Mouse (Mus musculus) embryonic facial prominence, embryonic 10.5 days (tissue): ENCODE measurements around the gene Acot5. TPM values are rescaled to one million over a fixed set of nuclear protein-coding genes. Genes with fewer than 3 reads are reported as not detected.
A peak's percentile ranks its signal among the peaks of the same experiment; 100 is the strongest.
"Not testable (repeated sequence)": the region's sequence is repeated elsewhere in the genome, so short reads cannot be mapped to it uniquely, and the experiment has no call there.

Source experiments
- DNase-seq: peaks from one replicate; pipeline ENCODE4 v3.0.0-alpha.2; 2017; ENCODE audit warnings: low spot score
- H3K27ac ChIP-seq: fragments of 300-500 bp; sonication (generic); replicated peaks from 2 replicates; pipeline ENCODE4 v1.5.1; 2016; ENCODE audit warnings: mild to moderate bottlenecking
- H3K27me3 ChIP-seq: fragments of 300-500 bp; sonication (generic); replicated peaks from 2 replicates; pipeline ENCODE4 v1.6.1; 2016; ENCODE audit warnings: low read depth, mild to moderate bottlenecking; ENCODE audit not compliant: poor library complexity, severe bottlenecking
- H3K36me3 ChIP-seq: fragments of 300-500 bp; sonication (generic); replicated peaks from 2 replicates; pipeline ENCODE4 v1.6.1; 2016; ENCODE audit warnings: mild to moderate bottlenecking, moderate library complexity
- H3K4me1 ChIP-seq: fragments of 300-500 bp; sonication (generic); 2 replicates; pipeline ENCODE4 v1.6.1; 2016
- H3K4me3 ChIP-seq: fragments of 300-500 bp; sonication (generic); 2 replicates; pipeline ENCODE4 v1.5.1; 2016; ENCODE audit warnings: mild to moderate bottlenecking, moderate library complexity
- H3K9me3 ChIP-seq: fragments of 300-500 bp; sonication (generic); 2 replicates; pipeline ENCODE4 v1.6.1; 2016; ENCODE audit warnings: mild to moderate bottlenecking
- whole genome bisulfite sequencing: fragments of 180-500 bp; shearing (Covaris S2); methylation state at CpG from one replicate; pipeline ENCODE4 v1.1.7; 2016; 5-methylcytosine and 5-hydroxymethylcytosine counted together
- polyA plus RNA-seq: library from polyadenylated mRNA; unstranded; fragments of >200 nt; fragmentation: Nextera tagmentation; extraction: Ambion mirVana; gene quantifications from 2 replicates; pipeline ENCODE4 v1.2.1, GENCODE M21; 2016

Gene Acot5
- polyA plus RNA-seq, result not detected in 2 replicates

- Histone ChIP-seq H3K27ac (no peak within 1 kb of the TSS), H3K4me1 (peaks cover 9% of the 10 kb centered on the region; the same call in 1 of the 2 replicates), H3K4me3 (peak within 1 kb of the TSS; percentile 54), H3K9me3 (no peaks in the 10 kb centered on the region), H3K36me3 (no peaks in the 10 kb centered on the region), H3K27me3 (peaks cover 55% of the 10 kb centered on the region)
- DNase-seq, result no peak
- WGBS, result 55% methylated on average over 9 of the region's 9 CpGs
Measured at GRCm38 (mm10) chr12:84068986-84069385, at the start of gene Acot5. TSS of gene Acot5 (plus strand) at chr12:84069325.

- 84% methylated on average over 7 of the region's 7 CpGs for WGBS
- not testable (repeated sequence) for H3K9me3 ChIP-seq, DNase-seq, H3K4me1 ChIP-seq, H3K27me3 ChIP-seq, H3K4me3 ChIP-seq, H3K27ac ChIP-seq
- H3K36me3 ChIP-seq, result peaks cover 12% of the 10 kb centered on the region
Measured at GRCm38 (mm10) chr12:84020528-84020927, 48.6 kb upstream of the Acot5 start.

- not testable (repeated sequence) for DNase-seq, H3K36me3 ChIP-seq, H3K4me3 ChIP-seq, H3K27me3 ChIP-seq, H3K4me1 ChIP-seq, H3K9me3 ChIP-seq, H3K27ac ChIP-seq
- WGBS, result 89% methylated on average over 4 of the region's 4 CpGs
Measured at GRCm38 (mm10) chr12:84022266-84022665, 46.9 kb upstream of the Acot5 start.

- 78% methylated on average over 9 of the region's 9 CpGs for WGBS
- no peaks in the 10 kb centered on the region; the same call in 1 of the 2 replicates for H3K36me3 ChIP-seq
- no peak for DNase-seq
- no peak overlapping the region for H3K4me3 ChIP-seq
- no peaks in the 10 kb centered on the region for H3K4me1 ChIP-seq
- H3K27me3 ChIP-seq, result no peaks in the 10 kb centered on the region
- no peaks in the 10 kb centered on the region for H3K9me3 ChIP-seq
- no peak overlapping the region for H3K27ac ChIP-seq
Measured at GRCm38 (mm10) chr12:84023052-84023745, 45.9 kb upstream of the Acot5 start.

- Histone ChIP-seq H3K36me3 (no peaks in the 10 kb centered on the region), H3K27ac (no peak overlapping the region), H3K4me1 (no peaks in the 10 kb centered on the region), H3K27me3 (no peaks in the 10 kb centered on the region), H3K9me3 (no peaks in the 10 kb centered on the region), H3K4me3 (no peak overlapping the region)
- WGBS, result 93% methylated on average over 7 of the region's 7 CpGs
- DNase-seq, result no peak
Measured at GRCm38 (mm10) chr12:84025888-84026287, 43.2 kb upstream of the Acot5 start.

GRCm38 (mm10) chr12:84028328-84028727, 40.8 kb upstream of the Acot5 start:
- not testable (repeated sequence) for H3K27ac ChIP-seq, DNase-seq, H3K9me3 ChIP-seq, H3K4me3 ChIP-seq, H3K36me3 ChIP-seq, H3K27me3 ChIP-seq, H3K4me1 ChIP-seq
- 43% methylated on average over 3 of the region's 3 CpGs for WGBS

GRCm38 (mm10) chr12:84029043-84029442, 40.1 kb upstream of the Acot5 start:
- H3K4me1 ChIP-seq, result not testable (repeated sequence)

GRCm38 (mm10) chr12:84030659-84031332, 38.3 kb upstream of the Acot5 start:
- Histone ChIP-seq H3K36me3 (no peaks in the 10 kb centered on the region), H3K4me3 (no peak overlapping the region), H3K27me3 (no peaks in the 10 kb centered on the region), H3K4me1 (no peaks in the 10 kb centered on the region), H3K27ac (no peak overlapping the region), H3K9me3 (no peaks in the 10 kb centered on the region)
- DNase-seq, result peak; percentile 63
- 79% methylated on average over 4 of the region's 4 CpGs for WGBS

More at GRCm38 (mm10) chr12:84029043-84029442, 40.1 kb upstream of the Acot5 start:
- H3K4me3 ChIP-seq, H3K27me3 ChIP-seq, H3K27ac ChIP-seq, H3K9me3 ChIP-seq, H3K36me3 ChIP-seq, DNase-seq: not testable (repeated sequence)
- 80% methylated on average over 1 of the region's 1 CpGs for WGBS

- no peak for DNase-seq
- Histone ChIP-seq H3K27me3 (peaks cover 10% of the 10 kb centered on the region), H3K4me1 (no peaks in the 10 kb centered on the region; the same call in 1 of the 2 replicates), H3K4me3 (no peak overlapping the region), H3K9me3 (no peaks in the 10 kb centered on the region), H3K27ac (no peak overlapping the region), H3K36me3 (no peaks in the 10 kb centered on the region)
- 92% methylated on average over 4 of the region's 4 CpGs for WGBS
Measured at GRCm38 (mm10) chr12:84032854-84033253, 36.3 kb upstream of the Acot5 start.

GRCm38 (mm10) chr12:84033302-84033701, 35.8 kb upstream of the Acot5 start:
- H3K27me3 ChIP-seq, H3K36me3 ChIP-seq: not testable (repeated sequence)
- 86% methylated on average over 2 of the region's 2 CpGs for WGBS

GRCm38 (mm10) chr12:84034108-84034507, 35.0 kb upstream of the Acot5 start:
- H3K4me3 ChIP-seq, result no peak overlapping the region
- no peaks in the 10 kb centered on the region for H3K36me3 ChIP-seq
- H3K9me3 ChIP-seq, result no peaks in the 10 kb centered on the region
- no peak overlapping the region for H3K27ac ChIP-seq
- no peak for DNase-seq
- peaks cover 10% of the 10 kb centered on the region for H3K27me3 ChIP-seq
- WGBS, result 80% methylated on average over 4 of the region's 4 CpGs
- H3K4me1 ChIP-seq, result peaks cover 3% of the 10 kb centered on the region; the same call in 1 of the 2 replicates

More at GRCm38 (mm10) chr12:84033302-84033701, 35.8 kb upstream of the Acot5 start:
- not testable (repeated sequence) for H3K4me1 ChIP-seq, H3K9me3 ChIP-seq, DNase-seq, H3K27ac ChIP-seq, H3K4me3 ChIP-seq

GRCm38 (mm10) chr12:84038241-84038640, 30.9 kb upstream of the Acot5 start, which contains the start of gene Acot4:
TSS of gene Acot4 (plus strand) at chr12:84038379.
- Histone ChIP-seq H3K27ac (peak within 1 kb of the TSS; percentile 70), H3K4me3 (peak within 1 kb of the TSS; percentile 59), H3K9me3 (peaks cover 13% of the 10 kb centered on the region; the same call in 1 of the 2 replicates)
- H3K36me3 ChIP-seq, H3K4me1 ChIP-seq, H3K27me3 ChIP-seq: not testable (repeated sequence)
- DNase-seq, result peak; percentile 40
- WGBS, result 10% methylated on average over 32 of the region's 32 CpGs

- peaks cover 13% of the 10 kb centered on the region; the same call in 1 of the 2 replicates for H3K9me3 ChIP-seq
- peak within 1 kb of the TSS; percentile 70 for H3K27ac ChIP-seq
- DNase-seq, result peak; percentile 54
- not testable (repeated sequence) for H3K4me1 ChIP-seq, H3K27me3 ChIP-seq, H3K36me3 ChIP-seq
- peak within 1 kb of the TSS; percentile 59 for H3K4me3 ChIP-seq
- WGBS, result 3% methylated on average over 39 of the region's 39 CpGs
Measured at GRCm38 (mm10) chr12:84038691-84039111, 30.4 kb upstream of the Acot5 start, which contains the start of gene Gm49366. TSS of gene Gm49366 (plus strand) at chr12:84038935.
